Mouse (Mus musculus) lung, adult 2 months (tissue): ENCODE results near the gene Gsta2. TPM values are rescaled to one million over a fixed set of nuclear protein-coding genes. Genes with fewer than 3 reads are reported as not detected.
A peak's percentile ranks its signal among the peaks of the same experiment; 100 is the strongest.
"Not testable (repeated sequence)": the region's sequence is repeated elsewhere in the genome, so short reads cannot be mapped to it uniquely, and the experiment has no call there.

Experiments
- DNase-seq: peaks from one replicate; pipeline ENCODE4 v3.0.0; 2022
- H3K4me1 ChIP-seq: fragments of 200-500 bp; 2 replicates; pipeline ENCODE4 v1.6.1; 2011; ENCODE audit warnings: low read length; ENCODE audit not compliant: control insufficient read depth, insufficient read depth
- H3K4me3 ChIP-seq: fragments of 200-500 bp; replicated peaks from 2 replicates; pipeline ENCODE3; 2011; ENCODE audit warnings: low read depth, mild to moderate bottlenecking, control low read depth, low read length; ENCODE audit errors: extremely low read depth
- CTCF ChIP-seq: fragments of 200-500 bp; IDR thresholded peaks from 2 replicates; pipeline ENCODE4 v1.5.1; 2011; ENCODE audit warnings: mild to moderate bottlenecking, low read length, control low read depth; ENCODE audit not compliant: insufficient read depth
- POLR2A ChIP-seq: fragments of 200-500 bp; IDR thresholded peaks from 2 replicates; pipeline ENCODE4 v1.6.1; 2011; ENCODE audit warnings: low read depth, mild to moderate bottlenecking, control low read depth, low read length, borderline replicate concordance; ENCODE audit errors: extremely low read depth
- WGBS: fragments of 180-500 bp; shearing (Covaris S2); methylation state at CpG from one replicate; pipeline ENCODE4 v1.1.7; 2018; 5-methylcytosine and 5-hydroxymethylcytosine counted together
- polyA plus RNA-seq: library from polyadenylated mRNA; depleted of rRNA; stranded (reverse); fragments of >200 nt; gene quantifications from 2 replicates; pipeline ENCODE4 v1.2.3, GENCODE M21; 2012

The Gsta2 gene
- polyA plus RNA-seq, 1 experiment, result 5.0 TPM

DNA sequence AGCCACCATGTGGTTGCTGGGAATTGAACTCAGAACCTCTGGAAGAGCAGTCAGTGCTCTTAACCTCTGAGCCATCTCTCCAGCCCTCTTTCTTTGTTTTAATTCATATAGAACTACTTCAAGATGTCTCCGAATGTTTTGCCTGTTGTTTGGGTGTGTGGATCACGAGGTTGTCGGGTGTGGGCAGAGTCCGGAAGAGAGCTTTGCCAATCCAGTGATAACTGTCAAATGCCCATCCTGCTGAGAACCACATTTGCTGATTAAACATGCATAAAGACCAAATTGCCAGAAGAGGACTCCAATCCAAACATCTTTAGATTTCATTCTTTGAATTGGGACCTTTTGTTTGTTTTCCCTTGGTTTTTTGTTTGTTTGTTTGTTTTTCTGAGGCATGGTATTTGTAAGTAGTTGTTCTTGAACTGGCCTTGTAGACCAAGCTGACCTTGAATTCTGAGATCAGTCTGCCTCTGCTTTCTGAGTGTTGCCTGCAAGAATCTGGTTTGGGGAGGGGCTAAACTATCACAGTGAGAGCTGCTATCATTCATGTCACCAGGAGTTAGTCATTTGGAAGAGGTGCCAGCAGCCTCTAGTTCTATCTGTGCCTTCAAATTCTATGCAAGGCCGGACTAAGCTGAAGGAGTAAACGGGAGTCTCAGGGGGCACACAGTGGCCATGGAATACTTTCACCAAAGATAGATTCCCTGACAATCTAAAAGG is 3.9 kb downstream of the Gsta2 start:
- no peak for DNase-seq
- Histone ChIP-seq H3K4me3 (no peak overlapping the region), H3K4me1 (no peaks in the 10 kb centered on the region; the same call in 1 of the 2 replicates)
- 75% methylated on average over 6 of the region's 6 CpGs for WGBS
- TF ChIP-seq POLR2A, result no peak
- TF ChIP-seq CTCF, result no peak

DNA sequence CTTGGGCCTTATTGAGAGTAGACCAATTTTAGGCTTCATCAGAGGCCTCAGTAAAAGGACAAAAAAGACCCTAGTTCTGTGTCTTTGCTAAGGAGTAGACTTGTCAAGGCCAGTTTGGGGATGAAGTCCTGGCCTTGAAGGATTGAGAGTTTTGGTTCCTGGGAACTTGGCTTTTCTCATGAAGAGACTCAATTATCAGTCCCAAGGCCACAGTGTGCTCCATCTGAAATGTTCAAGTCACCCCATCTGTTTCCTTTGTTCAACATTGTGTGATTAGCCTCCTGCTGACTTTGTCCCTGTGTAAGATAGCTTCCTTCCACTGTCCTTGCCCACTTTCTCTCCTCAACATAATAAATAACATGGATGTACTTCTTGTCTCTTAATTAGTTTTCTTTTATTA is 5.6 kb downstream of the Gsta2 start:
- not testable (repeated sequence) for H3K4me1 ChIP-seq, DNase-seq, H3K4me3 ChIP-seq

DNA sequence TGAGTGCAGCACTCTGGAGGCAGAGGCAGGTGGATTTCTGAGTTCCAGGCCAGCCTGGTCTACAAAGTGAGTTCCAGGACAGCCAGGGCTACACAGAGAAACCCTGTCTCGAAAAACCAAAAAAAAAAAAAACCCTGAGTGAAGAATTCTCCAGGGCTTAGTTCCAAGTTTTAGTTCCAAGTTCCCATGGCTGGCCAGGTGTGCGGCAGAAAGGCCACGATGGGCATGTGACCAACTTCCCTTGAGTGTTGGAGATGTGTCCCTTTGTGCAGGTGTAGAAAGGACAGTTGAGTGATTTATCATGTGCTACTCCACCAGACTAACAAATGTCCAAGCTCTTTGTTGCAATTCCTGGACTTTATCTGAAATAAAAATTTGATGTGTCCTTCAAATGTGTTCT is 6.4 kb downstream of the Gsta2 start:
- not testable (repeated sequence) for H3K4me3 ChIP-seq, DNase-seq, H3K4me1 ChIP-seq
- WGBS, result 68% methylated on average over 3 of the region's 3 CpGs

DNA sequence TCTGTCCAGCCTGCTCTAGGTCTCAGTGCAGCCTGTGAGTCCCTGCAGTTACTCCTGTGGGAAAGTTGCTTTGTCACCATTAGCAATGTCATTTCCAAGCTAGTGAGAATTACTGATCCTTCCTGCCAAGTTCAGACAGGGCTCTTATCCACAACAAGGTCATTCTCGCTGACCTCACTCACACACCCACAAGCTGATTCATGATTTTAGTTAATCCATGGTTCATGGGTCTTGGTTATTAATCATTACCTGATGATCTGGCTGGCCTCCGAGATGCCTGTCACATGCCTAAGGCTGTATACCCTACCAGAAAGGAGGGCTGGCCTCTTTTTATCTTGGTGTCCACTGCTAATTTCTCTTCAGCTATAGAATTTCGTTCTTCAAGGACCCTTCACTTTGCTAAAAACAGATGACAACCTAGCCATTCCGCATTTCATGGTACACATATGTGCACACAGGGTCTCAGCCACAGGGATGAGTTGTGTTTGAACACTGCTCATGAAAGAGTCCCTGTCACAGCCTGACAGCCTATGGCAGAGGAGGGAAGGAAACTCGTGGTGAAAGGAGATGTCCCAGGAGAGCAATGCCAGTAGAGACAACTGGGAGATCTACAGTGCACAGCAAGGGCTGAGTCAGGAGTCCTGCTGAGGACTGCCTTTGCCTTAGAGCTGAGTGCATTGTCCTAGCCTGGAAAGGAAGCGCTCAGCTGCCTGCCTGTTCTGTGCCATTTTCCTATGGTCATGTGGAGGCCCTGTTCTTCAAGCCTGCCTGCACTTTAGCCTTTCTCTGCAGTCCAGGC is 7.2 kb downstream of the Gsta2 start:
- 60% methylated on average over 6 of the region's 6 CpGs for WGBS
- not testable (repeated sequence) for H3K4me3 ChIP-seq, DNase-seq, H3K4me1 ChIP-seq

DNA sequence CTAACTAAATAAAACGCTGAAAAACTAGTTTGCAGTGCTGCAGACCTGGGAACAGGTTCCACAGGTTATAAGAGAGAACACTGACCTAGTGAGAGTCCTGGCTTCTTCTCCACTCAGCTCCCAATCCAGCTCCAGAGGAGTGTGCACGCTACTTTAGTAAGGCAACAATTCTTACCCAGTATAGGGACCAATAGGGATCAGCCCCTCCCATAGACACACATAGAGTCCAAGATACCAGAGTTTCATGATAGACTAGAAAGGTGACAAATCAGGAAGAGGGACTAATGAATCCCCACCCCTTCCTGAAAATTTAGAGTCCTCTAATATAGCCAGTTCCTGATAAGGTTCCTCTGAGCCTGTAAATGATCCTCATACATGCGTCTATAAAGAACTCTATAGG is 8.6 kb downstream of the Gsta2 start:
- 50% methylated on average over 3 of the region's 3 CpGs for WGBS
- TF ChIP-seq POLR2A (no peak), CTCF (no peak)
- DNase-seq, result no peak
- no peak overlapping the region for H3K4me3 ChIP-seq
- H3K4me1 ChIP-seq, result no peaks in the 10 kb centered on the region

DNA sequence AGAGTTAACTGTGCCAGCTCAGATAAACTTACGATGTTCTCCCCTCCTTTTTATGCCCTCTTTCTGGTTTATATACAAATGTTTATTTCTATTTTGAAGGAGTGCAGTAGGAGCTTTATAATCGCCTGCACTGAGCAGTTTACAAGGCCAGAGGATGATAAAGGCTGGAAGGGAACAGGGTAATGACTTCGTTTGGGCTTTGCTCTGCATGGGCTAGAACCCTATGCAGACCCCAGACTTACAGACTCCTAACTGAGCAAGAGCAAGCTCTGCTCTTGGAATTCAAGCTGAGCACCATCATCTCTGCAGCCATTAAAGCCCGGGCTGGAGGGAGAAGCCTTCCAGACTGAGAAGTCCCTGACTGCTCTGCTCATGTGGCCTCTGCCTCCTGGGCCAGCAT is 10.4 kb downstream of the Gsta2 start:
- not testable (repeated sequence) for H3K4me3 ChIP-seq, DNase-seq, H3K4me1 ChIP-seq
- 30% methylated on average over 4 of the region's 4 CpGs for WGBS

DNA sequence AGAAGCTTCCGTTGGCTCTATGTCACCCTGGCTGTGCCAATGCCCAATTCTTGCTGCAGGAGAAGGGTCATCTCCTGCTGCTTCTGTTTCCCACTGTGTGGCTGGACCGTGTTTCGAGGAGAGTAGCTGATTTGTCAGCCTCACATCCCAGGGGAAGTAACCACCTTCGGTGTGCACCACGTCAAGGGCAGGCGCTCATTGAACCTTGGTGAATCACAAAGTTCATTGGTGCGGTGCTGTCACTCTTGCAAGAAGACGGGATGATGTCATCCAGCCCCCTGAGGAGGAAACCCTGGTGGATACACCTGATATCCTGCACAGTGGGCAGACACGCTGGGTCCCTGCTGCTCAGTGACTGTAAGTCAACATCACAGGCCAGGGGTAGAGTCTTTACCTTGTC is 12.5 kb downstream of the Gsta2 start:
- not testable (repeated sequence) for DNase-seq, H3K4me1 ChIP-seq
- 80% methylated on average over 9 of the region's 9 CpGs for WGBS

DNA sequence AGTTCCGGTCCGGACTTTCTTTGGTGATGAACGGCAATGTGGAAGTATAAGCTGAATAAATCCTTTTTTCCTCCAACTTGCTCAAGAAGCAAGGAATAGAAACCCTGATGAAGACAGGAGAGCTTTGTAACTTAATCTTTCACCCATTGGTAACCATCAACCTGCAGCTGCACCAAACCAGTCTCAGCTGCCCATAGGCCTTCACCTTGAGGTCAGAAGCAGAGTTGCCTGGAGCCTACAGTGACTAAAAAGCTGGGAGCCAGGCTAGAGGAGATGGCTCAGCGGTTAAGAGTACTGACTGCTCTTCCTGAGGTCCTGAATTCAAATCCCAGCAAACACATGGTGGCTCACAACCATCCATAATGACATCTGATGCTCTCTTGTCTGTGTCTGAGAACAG is 13.1 kb downstream of the Gsta2 start:
- not testable (repeated sequence) for H3K4me3 ChIP-seq
- WGBS, result 87% methylated on average over 4 of the region's 4 CpGs

More for the DNA sequence above, 12.5 kb downstream of the Gsta2 start:
- not testable (repeated sequence) for H3K4me3 ChIP-seq

DNA sequence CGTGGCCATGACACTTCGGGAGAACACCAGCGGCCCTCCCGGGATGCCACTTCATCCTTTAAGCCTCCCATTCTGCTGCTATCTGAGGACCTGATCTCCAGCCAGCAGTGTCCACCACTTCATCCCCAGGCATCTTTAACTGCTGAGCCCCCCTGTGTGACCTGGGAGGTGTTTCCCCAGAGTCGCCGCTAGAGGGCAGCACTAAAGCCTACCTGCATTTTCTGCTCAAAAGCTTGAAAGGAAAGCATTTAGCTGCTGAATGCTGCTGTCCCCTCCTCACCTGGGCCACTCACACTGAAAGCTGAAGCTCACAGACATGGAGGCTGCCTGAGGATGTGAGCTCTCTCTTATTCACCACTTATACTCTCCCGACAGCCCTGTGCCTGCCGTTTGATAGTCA is 15.3 kb downstream of the Gsta2 start:
- H3K4me1 ChIP-seq, H3K4me3 ChIP-seq: not testable (repeated sequence)
- peak; percentile 58 for TF ChIP-seq CTCF
- 21% methylated on average over 8 of the region's 8 CpGs for WGBS
- DNase-seq, result peak; percentile 40

More for the DNA sequence above, 13.1 kb downstream of the Gsta2 start:
- H3K4me1 ChIP-seq, DNase-seq: not testable (repeated sequence)

DNA sequence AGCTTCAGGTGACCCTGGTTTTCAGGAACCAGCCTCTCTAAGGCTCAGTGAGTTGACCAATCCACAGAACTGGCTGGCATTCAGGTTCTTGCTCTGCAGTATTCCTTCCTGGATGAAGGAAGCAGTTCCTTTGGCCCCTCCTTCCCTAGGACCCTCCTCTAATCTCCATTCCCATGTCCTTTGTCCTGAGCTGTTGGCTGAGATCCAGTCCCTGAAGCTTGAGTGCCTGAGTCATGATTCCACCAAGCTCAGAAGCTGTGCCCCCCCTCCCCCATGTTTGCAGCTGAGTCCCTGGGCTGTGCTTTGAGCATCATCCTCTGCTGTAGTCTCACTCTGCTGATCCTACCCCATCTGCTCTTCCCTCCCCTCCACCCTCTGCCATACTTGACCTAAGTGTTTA is 18.5 kb downstream of the Gsta2 start:
- DNase-seq, result not testable (repeated sequence)

DNA sequence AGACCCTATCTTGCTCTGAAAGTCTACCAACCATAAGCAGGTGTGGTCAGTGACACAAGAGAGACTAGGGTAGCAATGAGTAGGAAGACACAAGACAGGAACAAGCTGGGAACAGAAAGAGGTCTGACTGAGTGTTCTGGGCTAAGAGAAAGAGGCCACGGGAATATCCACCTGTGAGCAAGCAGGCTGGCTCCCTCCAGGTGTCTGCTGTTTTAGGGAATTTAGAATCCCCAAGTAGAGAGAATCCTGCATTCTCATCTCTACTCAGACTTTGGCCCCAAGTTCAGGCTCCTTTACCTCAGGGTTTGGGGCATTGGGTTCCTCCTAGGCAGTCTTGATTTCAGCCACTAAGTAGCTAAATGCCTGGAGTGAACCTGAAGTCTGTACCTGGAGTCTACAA is 28.3 kb downstream of the Gsta2 start, which contains the start of gene Omt2b:
Omt2b (plus strand) TSS at position 301 of the 400 bp plus-strand sequence.
- H3K4me1 ChIP-seq, H3K4me3 ChIP-seq, DNase-seq: not testable (repeated sequence)
- 73% methylated on average over 1 of the region's 1 CpGs for WGBS

More for the DNA sequence above, 18.5 kb downstream of the Gsta2 start:
- not testable (repeated sequence) for H3K4me1 ChIP-seq, H3K4me3 ChIP-seq
